Mouse (Mus musculus) midbrain, embryonic 14.5 days (tissue): ENCODE data around the gene Sh3bp2. TPM values are rescaled to one million over a fixed set of nuclear protein-coding genes. Genes with fewer than 3 reads are reported as not detected.

Experiments
- ATAC-seq: fragments of 200-750 bp; cut with Nextera tagmentation; 2 replicates; pipeline ENCODE4 v1.8.0; 2017; ENCODE audit warnings: moderate number of reproducible peaks, moderate library complexity; ENCODE audit not compliant: low FRiP score, low TSS enrichment
- DNase-seq: peaks from one replicate; pipeline ENCODE4 v3.0.0-alpha.2; 2015
- H3K27ac ChIP-seq: fragments of 300-500 bp; sonication (generic); replicated peaks from 2 replicates; pipeline ENCODE4 v1.5.1; 2014; ENCODE audit warnings: mild to moderate bottlenecking, low read depth, low read length, moderate library complexity
- H3K27me3 ChIP-seq: fragments of 300-500 bp; sonication (generic); 2 replicates; pipeline ENCODE4 v1.6.1; 2014; ENCODE audit warnings: low read length, control low read depth, mixed read lengths; ENCODE audit not compliant: control insufficient read depth, insufficient read depth
- H3K36me3 ChIP-seq: fragments of 300-500 bp; sonication (generic); 2 replicates; pipeline ENCODE4 v1.6.1; 2014; ENCODE audit warnings: low read length, control low read depth; ENCODE audit not compliant: control insufficient read depth, insufficient read depth
- H3K4me1 ChIP-seq: fragments of 300-500 bp; sonication (generic); 2 replicates; pipeline ENCODE4 v1.6.1; 2014; ENCODE audit warnings: mild to moderate bottlenecking, antibody characterized with exemption, low read length, control low read depth; ENCODE audit not compliant: control insufficient read depth, insufficient read depth
- H3K4me2 ChIP-seq: fragments of 300-500 bp; sonication (generic); 2 replicates; pipeline ENCODE4 v1.6.1; 2014; ENCODE audit warnings: mild to moderate bottlenecking, low read length, moderate library complexity
- H3K4me3 ChIP-seq: fragments of 300-500 bp; sonication (generic); replicated peaks from 2 replicates; pipeline ENCODE4 v1.5.1; 2014; ENCODE audit warnings: low read depth, low read length
- H3K9ac ChIP-seq: fragments of 300-500 bp; sonication (generic); replicated peaks from 2 replicates; pipeline ENCODE4 v1.6.1; 2014; ENCODE audit warnings: mild to moderate bottlenecking, low read length, moderate library complexity
- H3K9me3 ChIP-seq: fragments of 300-500 bp; sonication (generic); 2 replicates; pipeline ENCODE4 v1.6.1; 2016; ENCODE audit warnings: low read length, control low read depth, mixed read lengths; ENCODE audit not compliant: control insufficient read depth
- WGBS: fragments of 180-500 bp; shearing (Covaris S2); extraction: QIAGEN DNeasy Blood & Tissue Kit; methylation state at CpG from one replicate; pipeline ENCODE4 v1.1.7; 2014; 5-methylcytosine and 5-hydroxymethylcytosine counted together
- polyA plus RNA-seq: library from polyadenylated mRNA; unstranded; fragments of >200 nt; fragmentation: Nextera tagmentation; extraction: Ambion mirVana; gene quantifications from 2 replicates; pipeline ENCODE4 v1.2.1, GENCODE M21; 2014

Gene Sh3bp2
- polyA plus RNA-seq, 1 experiment from 2014 or later: 21.7 TPM

GRCm38 (mm10) chr5:34520458-34521209 lies 5.0 kb upstream of the Sh3bp2 start:
- Histone ChIP-seq H3K4me1 (no peaks in the 10 kb centered on the region), H3K36me3 (no peaks in the 10 kb centered on the region), H3K9ac (no peak overlapping the region), H3K9me3 (no peaks in the 10 kb centered on the region), H3K27ac (no peak overlapping the region), H3K27me3 (no peaks in the 10 kb centered on the region), H3K4me3 (no peak overlapping the region), H3K4me2 (no peak overlapping the region)
- DNase-seq (no peak), ATAC-seq (no peak)
- 78% methylated on average over 11 of the region's 11 CpGs for WGBS

- ATAC-seq: no peak
- Histone ChIP-seq H3K27ac (no peak overlapping the region), H3K4me2 (no peak overlapping the region), H3K9me3 (no peaks in the 10 kb centered on the region), H3K9ac (no peak overlapping the region), H3K36me3 (no peaks in the 10 kb centered on the region), H3K27me3 (no peaks in the 10 kb centered on the region), H3K4me1 (no peaks in the 10 kb centered on the region), H3K4me3 (no peak overlapping the region)
- 92% methylated on average over 3 of the region's 3 CpGs for WGBS
- no peak for DNase-seq
These were observed 4.3 kb upstream of the Sh3bp2 start for GRCm38 (mm10) chr5:34521337-34521736.

GRCm38 (mm10) chr5:34523958-34524485 lies 1.6 kb upstream of the Sh3bp2 start:
- DNase-seq: no peak
- H3K36me3 ChIP-seq: no peaks in the 10 kb centered on the region
- WGBS: 65% methylated on average over 4 of the region's 4 CpGs

GRCm38 (mm10) chr5:34524511-34524910 lies 1.1 kb upstream of the Sh3bp2 start:
- H3K9ac ChIP-seq: no peak overlapping the region
- no peak for DNase-seq
- no peaks in the 10 kb centered on the region for H3K36me3 ChIP-seq
- no peaks in the 10 kb centered on the region for H3K27me3 ChIP-seq
- H3K4me2 ChIP-seq: no peak overlapping the region
- H3K4me1 ChIP-seq: no peaks in the 10 kb centered on the region
- H3K9me3 ChIP-seq: no peaks in the 10 kb centered on the region
- no peak overlapping the region for H3K4me3 ChIP-seq
- no peak for ATAC-seq
- no peak overlapping the region for H3K27ac ChIP-seq

More at GRCm38 (mm10) chr5:34523958-34524485, 1.6 kb upstream of the Sh3bp2 start:
- no peaks in the 10 kb centered on the region for H3K9me3 ChIP-seq
- H3K4me3 ChIP-seq: no peak overlapping the region
- no peak overlapping the region for H3K4me2 ChIP-seq
- no peaks in the 10 kb centered on the region for H3K4me1 ChIP-seq
- no peaks in the 10 kb centered on the region for H3K27me3 ChIP-seq
- ATAC-seq: no peak
- H3K9ac ChIP-seq: no peak overlapping the region
- H3K27ac ChIP-seq: no peak overlapping the region

- Histone ChIP-seq H3K4me1 (no peaks in the 10 kb centered on the region), H3K4me2 (no peak overlapping the region), H3K9me3 (no peaks in the 10 kb centered on the region), H3K27ac (no peak overlapping the region), H3K4me3 (no peak overlapping the region), H3K36me3 (no peaks in the 10 kb centered on the region), H3K9ac (no peak overlapping the region), H3K27me3 (no peaks in the 10 kb centered on the region)
- no peak for DNase-seq
- no peak for ATAC-seq
- 34% methylated on average over 5 of the region's 5 CpGs for WGBS
These were observed 788 bp downstream of the Sh3bp2 start for GRCm38 (mm10) chr5:34526477-34526775.

GRCm38 (mm10) chr5:34527352-34527751 lies 1.7 kb downstream of the Sh3bp2 start:
- no peak overlapping the region for H3K4me2 ChIP-seq
- ATAC-seq: no peak
- no peak for DNase-seq
- no peak overlapping the region for H3K9ac ChIP-seq
- no peak overlapping the region for H3K4me3 ChIP-seq
- 87% methylated on average over 2 of the region's 2 CpGs for WGBS
- H3K27ac ChIP-seq: no peak overlapping the region
- H3K9me3 ChIP-seq: no peaks in the 10 kb centered on the region
- H3K4me1 ChIP-seq: no peaks in the 10 kb centered on the region
- no peaks in the 10 kb centered on the region for H3K36me3 ChIP-seq
- no peaks in the 10 kb centered on the region for H3K27me3 ChIP-seq

GRCm38 (mm10) chr5:34528724-34529123 lies 3.1 kb downstream of the Sh3bp2 start:
- Histone ChIP-seq H3K27ac (no peak overlapping the region), H3K27me3 (no peaks in the 10 kb centered on the region), H3K9ac (no peak overlapping the region), H3K4me2 (no peak overlapping the region), H3K9me3 (no peaks in the 10 kb centered on the region), H3K36me3 (no peaks in the 10 kb centered on the region), H3K4me1 (no peaks in the 10 kb centered on the region), H3K4me3 (no peak overlapping the region)
- ATAC-seq (no peak), DNase-seq (no peak)
- WGBS: 86% methylated on average over 5 of the region's 5 CpGs

- ATAC-seq: no peak
- H3K4me1 ChIP-seq: no peaks in the 10 kb centered on the region
- no peak overlapping the region for H3K9ac ChIP-seq
- no peaks in the 10 kb centered on the region for H3K27me3 ChIP-seq
- H3K27ac ChIP-seq: no peak overlapping the region
- WGBS: 83% methylated on average over 5 of the region's 5 CpGs
- H3K9me3 ChIP-seq: no peaks in the 10 kb centered on the region
- DNase-seq: no peak
- no peak overlapping the region for H3K4me3 ChIP-seq
- H3K4me2 ChIP-seq: no peak overlapping the region
- H3K36me3 ChIP-seq: no peaks in the 10 kb centered on the region
These were observed 4.5 kb downstream of the Sh3bp2 start for GRCm38 (mm10) chr5:34530116-34530515.

- WGBS: 58% methylated on average over 4 of the region's 4 CpGs
- no peak for ATAC-seq
- H3K36me3 ChIP-seq: no peaks in the 10 kb centered on the region
These were observed 5.0 kb downstream of the Sh3bp2 start for GRCm38 (mm10) chr5:34530687-34531086.

More at GRCm38 (mm10) chr5:34530687-34531086, 5.0 kb downstream of the Sh3bp2 start:
- H3K27ac ChIP-seq: no peak overlapping the region
- H3K27me3 ChIP-seq: no peaks in the 10 kb centered on the region
- no peak for DNase-seq
- no peak overlapping the region for H3K4me3 ChIP-seq
- no peaks in the 10 kb centered on the region for H3K4me1 ChIP-seq
- no peaks in the 10 kb centered on the region for H3K9me3 ChIP-seq
- no peak overlapping the region for H3K9ac ChIP-seq
- no peak overlapping the region for H3K4me2 ChIP-seq
